Mouse (Mus musculus) olfactory bulb, adult 2 months (tissue): Measurements from ENCODE around the gene Ak1. TPM values are rescaled to one million over a fixed set of nuclear protein-coding genes. Genes with fewer than 3 reads are reported as not detected.

Experiments
- H3K27ac ChIP-seq: fragments of 200-500 bp; 2 replicates; pipeline ENCODE4 v1.5.1; 2012; ENCODE audit warnings: low read depth, low read length; ENCODE audit not compliant: insufficient read depth
- H3K4me1 ChIP-seq: fragments of 200-500 bp; 2 replicates; pipeline ENCODE4 v1.6.1; 2012; ENCODE audit warnings: low read length; ENCODE audit not compliant: control insufficient read depth, insufficient read depth
- H3K4me3 ChIP-seq: fragments of 200-500 bp; 2 replicates; pipeline ENCODE4 v1.5.1; 2012; ENCODE audit warnings: mild to moderate bottlenecking, low read depth, low read length, moderate library complexity; ENCODE audit not compliant: insufficient read depth
- CTCF ChIP-seq: fragments of 200-500 bp; IDR thresholded peaks from 2 replicates; pipeline ENCODE4 v1.5.1; 2012; ENCODE audit warnings: low read depth, mild to moderate bottlenecking, low read length, moderate library complexity; ENCODE audit not compliant: insufficient read depth
- POLR2A ChIP-seq: fragments of 200-500 bp; IDR thresholded peaks from 2 replicates; pipeline ENCODE4 v1.6.1; 2012; ENCODE audit warnings: mild to moderate bottlenecking, low read depth, low read length, moderate library complexity; ENCODE audit not compliant: insufficient read depth
- WGBS: fragments of 180-500 bp; shearing (Covaris S2); methylation state at CpG from one replicate; pipeline ENCODE4 v1.1.7; 2018; 5-methylcytosine and 5-hydroxymethylcytosine counted together
- polyA plus RNA-seq: library from polyadenylated mRNA; stranded (reverse); fragments of >200 nt; gene quantifications from 2 replicates; pipeline ENCODE4 v1.2.4, GENCODE M21; 2012; ENCODE audit warnings: low replicate concordance; ENCODE audit not compliant: missing spikeins, insufficient read depth, insufficient read length

The Ak1 gene
- polyA plus RNA-seq, 1 experiment, result not detected

GRCm38 (mm10) chr2:32682721-32683417, 61.3 kb downstream of the Ak1 start:
- TF ChIP-seq POLR2A (no peak), CTCF (no peak)
- WGBS, result 62% methylated on average over 14 of the region's 14 CpGs
- Histone ChIP-seq H3K4me3 (no peak overlapping the region), H3K27ac (peak overlapping the region; percentile 23; the same call in 1 of the 2 replicates), H3K4me1 (peaks cover 38% of the 10 kb centered on the region)

GRCm38 (mm10) chr2:32683701-32684100, 62.1 kb downstream of the Ak1 start:
- WGBS, result 90% methylated on average over 10 of the region's 10 CpGs
- no peak for TF ChIP-seq CTCF
- no peak for TF ChIP-seq POLR2A
- no peak overlapping the region for H3K27ac ChIP-seq
- no peak overlapping the region for H3K4me3 ChIP-seq
- peaks cover 35% of the 10 kb centered on the region for H3K4me1 ChIP-seq

Other genes with a start within 250 kb of the Ak1 start
- not detected in 2 replicates for gene 1110008P14Rik, start 239.8 kb upstream of the Ak1 start, polyA plus RNA-seq
- gene Lcn2, start 233.5 kb upstream of the Ak1 start, polyA plus RNA-seq, result not detected in 2 replicates
- gene Ptges2, start 225.9 kb upstream of the Ak1 start, polyA plus RNA-seq, result not detected in 2 replicates
- gene Naif1, start 171.3 kb upstream of the Ak1 start, polyA plus RNA-seq, result not detected in 2 replicates
- gene Slc25a25, start 170.3 kb upstream of the Ak1 start, polyA plus RNA-seq, result 221 TPM in 1 of 2 replicates, not detected in the other
- not detected in 2 replicates for gene Fam102a, start 86.4 kb upstream of the Ak1 start, polyA plus RNA-seq
- gene Dpm2, start 50.9 kb upstream of the Ak1 start, polyA plus RNA-seq, result not detected in 2 replicates
- gene Pip5kl1, start 47.0 kb upstream of the Ak1 start, polyA plus RNA-seq, result not detected in 2 replicates
- not detected in 2 replicates for gene 9430097D07Rik, start 46.1 kb upstream of the Ak1 start, polyA plus RNA-seq
- gene St6galnac4, start 34.7 kb upstream of the Ak1 start, polyA plus RNA-seq, result not detected in 2 replicates
- gene St6galnac6, start 22.0 kb upstream of the Ak1 start, polyA plus RNA-seq, result not detected in 2 replicates
- gene Eng, start 24.8 kb downstream of the Ak1 start, polyA plus RNA-seq, result not detected in 2 replicates
- gene Fpgs, start 82.4 kb downstream of the Ak1 start, polyA plus RNA-seq, result not detected in 2 replicates
- gene Cdk9, start 91.3 kb downstream of the Ak1 start, polyA plus RNA-seq, result 509 TPM in 1 of 2 replicates, not detected in the other
- gene Sh2d3c, start 99.3 kb downstream of the Ak1 start, polyA plus RNA-seq, result not detected in 2 replicates
- not detected in 2 replicates for gene 6330409D20Rik, start 119.3 kb downstream of the Ak1 start, polyA plus RNA-seq
- not detected in 2 replicates for gene Tor2a, start 135.5 kb downstream of the Ak1 start, polyA plus RNA-seq
- not detected in 2 replicates for gene Ttc16, start 153.9 kb downstream of the Ak1 start, polyA plus RNA-seq
- gene Ptrh1, start 154.0 kb downstream of the Ak1 start, polyA plus RNA-seq, result not detected in 2 replicates
- gene Cfap157, start 162.7 kb downstream of the Ak1 start, polyA plus RNA-seq, result not detected in 2 replicates
- gene Stxbp1, start 225.5 kb downstream of the Ak1 start, polyA plus RNA-seq, result 182 and 623 TPM in 2 replicates